Mouse (Mus musculus) liver, embryonic 13.5 days (tissue): ENCODE measurements around the gene Kat8. TPM values are rescaled to one million over a fixed set of nuclear protein-coding genes. Genes with fewer than 3 reads are reported as not detected.
A peak's percentile ranks its signal among the peaks of the same experiment; 100 is the strongest.
"Not testable (repeated sequence)": the region's sequence is repeated elsewhere in the genome, so short reads cannot be mapped to it uniquely, and the experiment has no call there.

Experiments used
- ATAC-seq: fragments of 200-750 bp; cut with Nextera tagmentation; 2 replicates; pipeline ENCODE4 v1.8.0; 2017; ENCODE audit warnings: low read depth, mild to moderate bottlenecking, moderate number of reproducible peaks, moderate library complexity
- DNase-seq: peaks from one replicate; pipeline ENCODE4 v3.0.0; 2022
- H3K27ac ChIP-seq: fragments of 300-500 bp; sonication (generic); 2 replicates; pipeline ENCODE4 v1.5.1; 2015; ENCODE audit warnings: moderate library complexity, mild to moderate bottlenecking, inconsistent platforms
- H3K27me3 ChIP-seq: fragments of 300-500 bp; sonication (generic); 2 replicates; pipeline ENCODE4 v1.6.1; 2015; ENCODE audit warnings: mild to moderate bottlenecking, inconsistent platforms
- H3K36me3 ChIP-seq: fragments of 300-500 bp; sonication (generic); 2 replicates; pipeline ENCODE4 v1.6.1; 2015; ENCODE audit warnings: mild to moderate bottlenecking, inconsistent platforms
- H3K4me1 ChIP-seq: fragments of 300-500 bp; sonication (generic); replicated peaks from 2 replicates; pipeline ENCODE4 v1.6.1; 2015; ENCODE audit warnings: inconsistent platforms
- H3K4me2 ChIP-seq: fragments of 300-500 bp; sonication (generic); 2 replicates; pipeline ENCODE4 v1.6.1; 2015; ENCODE audit warnings: inconsistent platforms, mild to moderate bottlenecking, moderate library complexity
- H3K4me3 ChIP-seq: fragments of 300-500 bp; sonication (generic); replicated peaks from 2 replicates; pipeline ENCODE4 v1.5.1; 2015; ENCODE audit warnings: mild to moderate bottlenecking, inconsistent platforms
- H3K9ac ChIP-seq: fragments of 300-500 bp; sonication (generic); 2 replicates; pipeline ENCODE4 v1.6.1; 2015; ENCODE audit warnings: mild to moderate bottlenecking, inconsistent platforms
- H3K9me3 ChIP-seq: fragments of 300-500 bp; sonication (generic); replicated peaks from 2 replicates; pipeline ENCODE4 v1.6.1; 2016; ENCODE audit warnings: inconsistent platforms
- WGBS: fragments of 180-500 bp; shearing (Covaris S2); methylation state at CpG from one replicate; pipeline ENCODE4 v1.1.7; 2015; ENCODE audit not compliant: insufficient replicate concordance; 5-methylcytosine and 5-hydroxymethylcytosine counted together
- polyA plus RNA-seq: library from polyadenylated mRNA; unstranded; fragments of >200 nt; fragmentation: Nextera tagmentation; extraction: Ambion mirVana; gene quantifications from 2 replicates; pipeline ENCODE4 v1.2.1, GENCODE M21; 2015

The Kat8 gene
- polyA plus RNA-seq, 1 experiment from 2014 or later = 20.5 TPM

DNA sequence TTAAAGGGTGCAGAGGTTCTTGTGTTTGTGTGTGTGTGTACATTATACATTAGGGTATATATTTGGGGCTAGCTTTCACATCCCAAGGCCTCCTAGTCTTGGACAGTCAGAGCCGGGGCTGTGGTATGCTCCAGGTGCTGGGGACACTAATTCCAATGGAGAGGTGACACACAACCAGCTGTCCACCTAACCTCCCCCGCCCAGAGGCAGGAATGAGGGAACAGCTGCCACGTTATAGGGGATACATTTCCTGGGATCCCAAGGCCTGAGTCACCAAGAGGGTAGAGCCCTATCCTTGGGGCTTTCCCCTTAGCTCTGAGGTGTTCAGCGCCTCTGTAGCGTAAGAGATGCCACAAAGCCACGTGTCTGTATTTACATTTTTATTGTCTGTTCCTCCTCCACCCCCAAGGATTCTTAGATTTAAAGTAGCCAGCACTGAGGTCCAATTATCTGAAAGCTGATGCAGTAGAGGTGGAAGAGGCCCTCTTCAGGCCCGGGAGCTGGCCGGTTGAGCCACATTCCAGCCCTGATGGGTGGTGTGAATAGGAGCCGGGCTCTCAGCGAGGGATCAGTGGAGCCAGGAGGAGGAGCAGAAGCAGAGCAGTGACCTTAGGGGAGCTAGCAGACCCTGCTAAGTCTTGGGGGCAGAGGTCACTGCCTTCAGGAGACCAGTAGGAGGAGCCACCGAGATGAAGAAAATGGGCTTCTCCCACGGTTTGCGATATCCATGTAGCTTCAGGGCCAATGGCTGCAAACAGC is 20.1 kb downstream of the Kat8 start:
- H3K27me3 ChIP-seq = no peaks in the 10 kb centered on the region; the same call in 1 of the 2 replicates
- no peak overlapping the region for H3K9ac ChIP-seq
- ATAC-seq (no peak), DNase-seq (no peak)
- H3K36me3 ChIP-seq = no peaks in the 10 kb centered on the region
- peak overlapping the region; percentile 24; the same call in 1 of the 2 replicates for H3K4me2 ChIP-seq
- 44% methylated on average over 13 of the region's 13 CpGs for whole genome bisulfite sequencing
- H3K4me3 ChIP-seq = no peak overlapping the region
- no peaks in the 10 kb centered on the region for H3K9me3 ChIP-seq
- H3K27ac ChIP-seq = peak overlapping the region; percentile 51
- peaks cover 70% of the 10 kb centered on the region for H3K4me1 ChIP-seq

DNA sequence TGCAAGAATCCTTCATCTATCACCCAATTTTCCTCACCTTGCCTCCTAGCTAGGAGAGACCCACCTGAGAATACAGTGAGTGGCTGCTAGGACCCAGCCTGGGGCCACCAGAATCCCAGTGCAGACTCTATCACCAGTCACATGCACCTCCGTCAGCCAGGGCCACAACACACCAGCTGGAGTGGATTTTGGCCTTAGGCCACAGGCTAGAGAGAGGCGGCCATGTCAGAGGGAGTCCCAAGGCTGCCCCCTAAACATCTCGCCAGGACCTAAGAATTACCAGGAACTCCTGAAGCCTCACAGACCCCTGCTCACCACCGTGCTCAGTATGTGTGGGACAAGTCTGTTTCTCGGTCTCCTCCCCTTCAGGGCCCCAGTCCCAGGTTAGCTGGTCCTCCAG is 21.8 kb downstream of the Kat8 start:
- ATAC-seq (no peak), DNase-seq (no peak)
- WGBS = 73% methylated on average over 5 of the region's 5 CpGs
- no peak overlapping the region for H3K4me2 ChIP-seq
- no peak overlapping the region for H3K27ac ChIP-seq
- H3K27me3 ChIP-seq = no peaks in the 10 kb centered on the region; the same call in 1 of the 2 replicates
- peaks cover 64% of the 10 kb centered on the region for H3K4me1 ChIP-seq
- H3K9ac ChIP-seq = 0 out of 2 replicates have a peak overlapping the region, but pooled peaks have one; percentile 86
- H3K4me3 ChIP-seq = no peak overlapping the region
- no peaks in the 10 kb centered on the region for H3K9me3 ChIP-seq
- H3K36me3 ChIP-seq = no peaks in the 10 kb centered on the region

DNA sequence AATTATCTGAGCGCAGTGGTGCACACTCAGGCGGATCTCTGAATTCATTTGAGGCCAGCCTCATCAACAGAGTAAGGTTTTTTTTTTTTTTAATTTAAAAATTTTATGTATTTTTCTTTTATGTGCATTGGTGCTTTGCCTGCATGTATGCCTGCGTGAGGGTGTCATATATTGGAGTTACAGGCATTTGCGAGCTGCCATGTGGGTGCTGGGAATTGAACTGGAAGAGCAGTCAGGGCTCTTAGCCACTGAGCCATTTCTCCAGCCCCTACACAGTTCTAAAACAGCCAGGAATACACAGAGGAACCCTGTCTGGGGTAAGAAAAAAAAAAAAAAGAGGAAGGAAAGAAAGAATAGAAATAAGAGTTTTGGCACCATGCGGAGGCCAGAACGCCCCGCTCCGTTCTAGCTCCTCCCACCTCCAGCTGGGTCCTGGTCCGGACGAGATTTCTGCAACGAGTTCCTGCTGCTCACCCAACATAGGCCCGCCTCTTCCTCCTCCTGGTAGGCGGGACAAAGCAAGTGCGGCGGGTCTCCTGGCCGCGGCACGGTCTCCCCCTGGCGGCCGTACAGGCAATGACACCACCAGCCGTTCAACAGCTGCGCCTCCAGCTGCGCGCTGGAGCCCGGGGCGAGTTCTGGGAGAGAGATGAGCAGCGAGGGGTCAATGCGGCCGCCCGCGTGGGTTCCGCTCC is 22.9 kb downstream of the Kat8 start:
- Histone ChIP-seq H3K27ac (peak overlapping the region; percentile 41; the same call in 1 of the 2 replicates), H3K4me2 (peak overlapping the region; percentile 100), H3K9me3 (no peaks in the 10 kb centered on the region), H3K4me3 (peak overlapping the region; percentile 77), H3K9ac (peak overlapping the region; percentile 86), H3K36me3 (no peaks in the 10 kb centered on the region), H3K27me3 (no peaks in the 10 kb centered on the region; the same call in 1 of the 2 replicates), H3K4me1 (peaks cover 53% of the 10 kb centered on the region)
- ATAC-seq (peak; percentile 93), DNase-seq (peak; percentile 94)
- WGBS = 7% methylated on average over 32 of the region's 32 CpGs

- Histone ChIP-seq H3K4me3 (peak overlapping the region; percentile 77), H3K27me3 (no peaks in the 10 kb centered on the region), H3K4me2 (peak overlapping the region; percentile 100), H3K36me3 (no peaks in the 10 kb centered on the region), H3K9me3 (no peaks in the 10 kb centered on the region), H3K9ac (peak overlapping the region; percentile 86), H3K4me1 (peaks cover 47% of the 10 kb centered on the region), H3K27ac (peak overlapping the region; percentile 41; the same call in 1 of the 2 replicates)
- DNase-seq (no peak), ATAC-seq (peak; percentile 29)
- WGBS = under 1% methylated on average over 38 of the region's 38 CpGs
Observed at GRCm38 (mm10) chr7:127935748-127936159, 23.4 kb downstream of the Kat8 start.

DNA sequence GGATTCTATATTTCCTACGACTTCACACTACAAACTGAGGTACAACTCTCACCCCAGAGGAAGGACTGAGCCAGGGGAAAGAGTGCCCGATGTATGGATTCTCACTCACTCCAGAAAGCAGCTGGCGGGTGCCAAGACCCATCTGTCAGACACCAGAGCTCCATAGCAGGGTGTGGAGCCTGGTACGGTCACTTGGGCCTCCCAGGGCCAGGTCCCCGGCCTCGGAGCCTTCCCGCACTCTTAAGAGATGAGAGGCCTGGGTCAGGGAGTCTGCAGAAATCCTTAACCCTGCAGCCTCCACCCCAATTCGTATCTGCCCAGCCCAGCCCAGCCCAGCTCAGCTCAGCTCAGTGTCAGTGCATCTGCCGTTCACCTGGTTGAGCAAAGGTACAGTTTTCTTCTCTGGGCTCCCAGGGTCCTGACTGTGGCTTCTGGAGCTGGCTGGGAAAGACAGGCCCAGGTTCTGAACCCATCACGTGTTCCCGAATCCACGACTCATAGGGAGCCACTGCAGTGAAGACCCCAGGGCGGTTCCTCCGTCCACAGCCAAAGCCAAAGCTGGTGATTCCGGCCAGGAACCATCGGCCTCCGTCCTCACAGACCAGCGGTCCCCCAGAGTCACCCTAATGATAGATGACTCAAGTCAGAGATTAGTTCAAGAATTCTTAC is 24.0 kb downstream of the Kat8 start:
- Histone ChIP-seq H3K9me3 (no peaks in the 10 kb centered on the region), H3K27me3 (no peaks in the 10 kb centered on the region), H3K27ac (no peak overlapping the region), H3K9ac (peak overlapping the region; percentile 86), H3K4me3 (peak overlapping the region; percentile 77), H3K4me2 (peak overlapping the region; percentile 100), H3K36me3 (no peaks in the 10 kb centered on the region), H3K4me1 (peaks cover 44% of the 10 kb centered on the region)
- WGBS = 55% methylated on average over 18 of the region's 18 CpGs
- ATAC-seq (no peak), DNase-seq (no peak)

GRCm38 (mm10) chr7:127942097-127942496 is 29.8 kb downstream of the Kat8 start:
- H3K9ac ChIP-seq, H3K9me3 ChIP-seq, ATAC-seq, H3K36me3 ChIP-seq, H3K4me1 ChIP-seq, H3K4me3 ChIP-seq, DNase-seq, H3K4me2 ChIP-seq, H3K27ac ChIP-seq: not testable (repeated sequence)
- 37% methylated on average over 2 of the region's 2 CpGs for WGBS
- peaks cover 39% of the 10 kb centered on the region for H3K27me3 ChIP-seq

DNA sequence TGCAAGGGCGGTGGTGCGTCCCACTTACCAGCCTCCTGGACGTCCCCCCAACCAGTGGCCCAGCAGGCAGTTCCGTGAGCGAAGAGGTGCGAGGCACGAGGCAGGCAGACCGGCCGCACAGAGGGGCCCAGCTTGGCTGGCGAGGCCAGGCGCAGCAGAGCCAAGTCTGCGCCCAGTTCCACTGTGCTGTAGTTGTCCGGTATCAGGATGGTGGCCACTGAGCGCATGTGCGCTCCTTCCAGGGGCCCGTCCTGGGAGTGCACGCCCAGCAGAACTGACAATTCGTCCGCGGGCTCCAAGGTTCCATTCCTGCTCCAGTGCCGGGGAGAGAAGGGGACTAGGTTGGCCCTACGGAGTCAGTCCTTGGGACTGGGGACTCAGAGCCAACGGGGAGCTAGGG is 32.3 kb downstream of the Kat8 start:
- H3K9ac ChIP-seq = no peak overlapping the region
- 19% methylated on average over 23 of the region's 23 CpGs for WGBS

GRCm38 (mm10) chr7:127946470-127947023 is 34.2 kb downstream of the Kat8 start, which contains the start of gene Prss36:
Prss36 (minus strand) TSS chr7:127946725.
- ATAC-seq (no peak), DNase-seq (no peak)
- peaks cover 5% of the 10 kb centered on the region; the same call in 1 of the 2 replicates for H3K4me1 ChIP-seq
- no peaks in the 10 kb centered on the region for H3K36me3 ChIP-seq
- H3K9me3 ChIP-seq = no peaks in the 10 kb centered on the region
- no peak within 1 kb of the TSS for H3K4me3 ChIP-seq
- H3K4me2 ChIP-seq = no peak within 1 kb of the TSS
- H3K9ac ChIP-seq = no peak within 1 kb of the TSS
- peaks cover 39% of the 10 kb centered on the region for H3K27me3 ChIP-seq
- no peak within 1 kb of the TSS for H3K27ac ChIP-seq
- 60% methylated on average over 6 of the region's 6 CpGs for WGBS

More for the DNA sequence above, 32.3 kb downstream of the Kat8 start:
- H3K27me3 ChIP-seq = peaks cover 39% of the 10 kb centered on the region
- DNase-seq (no peak), ATAC-seq (no peak)
- H3K4me3 ChIP-seq = no peak overlapping the region
- H3K36me3 ChIP-seq = no peaks in the 10 kb centered on the region
- peaks cover 5% of the 10 kb centered on the region; the same call in 1 of the 2 replicates for H3K4me1 ChIP-seq
- H3K9me3 ChIP-seq = no peaks in the 10 kb centered on the region
- no peak overlapping the region for H3K27ac ChIP-seq
- H3K4me2 ChIP-seq = 0 out of 2 replicates have a peak overlapping the region, but pooled peaks have one; percentile 5

DNA sequence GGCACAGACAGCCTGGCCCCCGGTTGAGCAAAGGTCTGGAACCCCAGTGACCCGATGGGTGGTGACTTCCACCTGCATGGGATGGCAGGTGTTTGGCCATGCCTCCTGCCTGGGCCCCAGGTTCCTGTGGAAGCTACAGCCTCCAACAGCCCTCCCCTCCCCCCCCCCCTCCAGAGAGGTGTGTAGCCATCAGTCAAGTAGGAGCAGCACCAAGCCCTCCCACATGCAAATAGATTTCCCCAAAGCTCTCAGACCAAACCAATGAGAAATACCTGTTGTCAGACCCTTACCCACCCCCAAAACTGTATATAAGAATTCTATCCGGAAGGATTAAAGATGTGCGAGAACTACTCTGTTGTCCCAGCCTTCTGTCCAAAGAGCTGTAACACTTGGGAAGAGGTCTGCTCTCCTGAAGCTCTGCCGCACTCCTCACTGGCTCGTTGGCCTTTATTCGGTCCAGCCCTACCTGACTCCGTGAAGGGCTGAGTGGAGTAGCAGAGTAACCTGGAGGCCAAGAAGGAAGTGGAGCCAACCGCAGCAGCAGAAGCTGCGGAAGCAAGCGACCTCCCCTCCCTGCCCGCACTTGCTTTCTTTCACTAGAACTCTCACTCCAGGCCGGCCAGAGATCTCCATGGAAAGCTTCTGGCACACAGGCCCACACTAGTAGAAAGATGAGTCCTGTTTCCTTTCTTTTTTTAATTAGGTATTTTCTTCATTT is 40.7 kb downstream of the Kat8 start:
- H3K27ac ChIP-seq = no peak overlapping the region
- H3K27me3 ChIP-seq = 0 out of 2 replicates have a peak, but pooled peaks cover 2% of the 10 kb centered on the region
- DNase-seq = no peak
- ATAC-seq = no peak
- H3K4me3 ChIP-seq = no peak overlapping the region
- H3K9ac ChIP-seq = no peak overlapping the region
- WGBS = 22% methylated on average over 13 of the region's 13 CpGs
- H3K36me3 ChIP-seq = no peaks in the 10 kb centered on the region
- H3K4me1 ChIP-seq = no peaks in the 10 kb centered on the region
- H3K9me3 ChIP-seq = no peaks in the 10 kb centered on the region
- no peak overlapping the region for H3K4me2 ChIP-seq

DNA sequence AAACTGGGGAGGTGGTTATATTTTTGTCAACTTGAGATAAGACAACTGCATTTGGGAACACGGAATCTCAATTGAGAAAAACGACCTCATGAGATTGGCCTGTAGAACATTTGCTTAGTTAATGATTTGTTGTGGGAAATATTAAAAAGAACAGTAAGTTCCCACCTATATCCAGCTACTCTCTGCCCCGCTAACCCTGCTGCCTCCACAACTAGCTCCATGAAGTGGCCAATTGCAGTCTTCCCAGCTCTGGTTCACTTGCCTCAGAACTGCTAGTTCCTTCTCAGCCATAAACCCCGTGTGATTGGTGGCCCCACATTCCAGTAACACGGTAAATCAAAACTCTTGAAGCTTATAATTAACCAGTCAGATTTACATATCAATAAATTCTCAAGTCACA is 47.0 kb downstream of the Kat8 start:
- WGBS = 39% methylated on average over 5 of the region's 5 CpGs
- DNase-seq = no peak
- no peak overlapping the region for H3K9ac ChIP-seq

More for the DNA sequence above, 47.0 kb downstream of the Kat8 start:
- H3K27me3 ChIP-seq = no peaks in the 10 kb centered on the region
- no peaks in the 10 kb centered on the region for H3K4me1 ChIP-seq
- no peaks in the 10 kb centered on the region for H3K9me3 ChIP-seq
- no peak overlapping the region for H3K4me3 ChIP-seq
- ATAC-seq = no peak
- H3K36me3 ChIP-seq = no peaks in the 10 kb centered on the region
- no peak overlapping the region for H3K27ac ChIP-seq
- no peak overlapping the region for H3K4me2 ChIP-seq
